Mouse (Mus musculus) lung, adult 2 months (tissue): ENCODE results near the gene Farp1. TPM values are rescaled to one million over a fixed set of nuclear protein-coding genes. Genes with fewer than 3 reads are reported as not detected.

Experiments
- DNase-seq: peaks from one replicate; pipeline ENCODE4 v3.0.0; 2022
- H3K4me1 ChIP-seq: fragments of 200-500 bp; 2 replicates; pipeline ENCODE4 v1.6.1; 2011; ENCODE audit warnings: low read length; ENCODE audit not compliant: control insufficient read depth, insufficient read depth
- H3K4me3 ChIP-seq: fragments of 200-500 bp; replicated peaks from 2 replicates; pipeline ENCODE3; 2011; ENCODE audit warnings: low read depth, mild to moderate bottlenecking, control low read depth, low read length; ENCODE audit errors: extremely low read depth
- CTCF ChIP-seq: fragments of 200-500 bp; IDR thresholded peaks from 2 replicates; pipeline ENCODE4 v1.5.1; 2011; ENCODE audit warnings: mild to moderate bottlenecking, low read length, control low read depth; ENCODE audit not compliant: insufficient read depth
- POLR2A ChIP-seq: fragments of 200-500 bp; IDR thresholded peaks from 2 replicates; pipeline ENCODE4 v1.6.1; 2011; ENCODE audit warnings: low read depth, mild to moderate bottlenecking, control low read depth, low read length, borderline replicate concordance; ENCODE audit errors: extremely low read depth
- WGBS: fragments of 180-500 bp; shearing (Covaris S2); methylation state at CpG from one replicate; pipeline ENCODE4 v1.1.7; 2018; 5-methylcytosine and 5-hydroxymethylcytosine counted together
- polyA plus RNA-seq: library from polyadenylated mRNA; depleted of rRNA; stranded (reverse); fragments of >200 nt; gene quantifications from 2 replicates; pipeline ENCODE4 v1.2.3, GENCODE M21; 2012; rRNA removed

Farp1 gene
- polyA plus RNA-seq, 1 experiment, result 42.3 TPM

- 56% methylated on average over 13 of the region's 13 CpGs for WGBS
- Histone ChIP-seq H3K4me1 (peaks cover 15% of the 10 kb centered on the region), H3K4me3 (no peak overlapping the region)
- DNase-seq, result no peak
- no peak for TF ChIP-seq POLR2A
- no peak for TF ChIP-seq CTCF
Measured at GRCm38 (mm10) chr14:121316631-121317311, 281.8 kb downstream of the Farp1 start.

- DNase-seq, result no peak
- 92% methylated on average over 3 of the region's 3 CpGs for WGBS
- TF ChIP-seq POLR2A, result no peak
- TF ChIP-seq CTCF, result no peak
Measured at GRCm38 (mm10) chr14:121317312-121317671, 282.3 kb downstream of the Farp1 start.

DNA sequence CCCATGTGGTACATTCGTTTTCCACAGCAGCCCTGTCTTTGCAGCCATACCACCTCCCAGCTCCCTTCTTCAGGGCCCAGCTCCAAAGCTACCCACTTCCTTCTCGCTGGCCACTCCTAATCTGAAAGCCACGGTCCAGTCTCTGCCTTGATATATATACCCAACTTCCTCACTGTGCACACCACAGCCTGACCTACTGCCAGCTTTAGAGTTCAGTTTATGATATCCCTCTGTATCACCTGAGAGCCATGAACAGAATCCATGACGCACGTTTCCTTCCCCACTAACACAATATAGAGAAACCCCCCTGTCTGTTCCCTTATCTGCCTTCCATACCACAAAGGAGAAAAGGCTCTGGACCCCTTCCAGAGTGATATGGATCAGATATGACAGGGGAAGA lies 283.4 kb downstream of the Farp1 start:
- 29% methylated on average over 5 of the region's 5 CpGs for WGBS
- peaks cover 12% of the 10 kb centered on the region for H3K4me1 ChIP-seq
- DNase-seq, result no peak
- TF ChIP-seq POLR2A (no peak), CTCF (no peak)
- H3K4me3 ChIP-seq, result no peak overlapping the region

More at GRCm38 (mm10) chr14:121317312-121317671, 282.3 kb downstream of the Farp1 start:
- no peak overlapping the region for H3K4me3 ChIP-seq
- peaks cover 15% of the 10 kb centered on the region for H3K4me1 ChIP-seq

GRCm38 (mm10) chr14:121322150-121322549 lies 287.1 kb downstream of the Farp1 start:
- 88% methylated on average over 5 of the region's 5 CpGs for WGBS
- TF ChIP-seq POLR2A (no peak), CTCF (no peak)
- H3K4me3 ChIP-seq, result no peak overlapping the region
- DNase-seq, result no peak
- peaks cover 14% of the 10 kb centered on the region for H3K4me1 ChIP-seq

DNA sequence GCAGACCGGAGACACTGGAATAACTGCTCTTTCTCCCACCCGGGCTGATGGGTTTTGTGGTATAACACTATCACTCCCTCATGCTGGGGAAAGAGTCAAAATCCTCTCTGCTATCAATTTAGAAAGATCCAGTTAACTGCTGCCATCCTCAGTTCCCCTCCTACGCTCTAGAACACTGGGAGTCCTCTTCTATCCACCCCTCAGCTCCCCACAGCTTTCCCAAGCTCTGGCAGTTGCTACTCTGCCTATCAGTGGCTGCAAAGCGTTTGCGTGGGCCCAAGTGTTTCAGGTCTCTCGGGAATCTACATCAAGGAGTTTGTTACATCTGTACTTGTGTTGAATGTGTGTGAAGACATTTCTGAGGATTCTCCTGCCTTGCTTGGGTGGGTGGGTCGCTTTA lies 287.6 kb downstream of the Farp1 start:
- no peak for DNase-seq
- H3K4me3 ChIP-seq, result no peak overlapping the region
- H3K4me1 ChIP-seq, result peaks cover 14% of the 10 kb centered on the region
- no peak for TF ChIP-seq CTCF
- TF ChIP-seq POLR2A, result no peak
- 78% methylated on average over 7 of the region's 7 CpGs for WGBS

DNA sequence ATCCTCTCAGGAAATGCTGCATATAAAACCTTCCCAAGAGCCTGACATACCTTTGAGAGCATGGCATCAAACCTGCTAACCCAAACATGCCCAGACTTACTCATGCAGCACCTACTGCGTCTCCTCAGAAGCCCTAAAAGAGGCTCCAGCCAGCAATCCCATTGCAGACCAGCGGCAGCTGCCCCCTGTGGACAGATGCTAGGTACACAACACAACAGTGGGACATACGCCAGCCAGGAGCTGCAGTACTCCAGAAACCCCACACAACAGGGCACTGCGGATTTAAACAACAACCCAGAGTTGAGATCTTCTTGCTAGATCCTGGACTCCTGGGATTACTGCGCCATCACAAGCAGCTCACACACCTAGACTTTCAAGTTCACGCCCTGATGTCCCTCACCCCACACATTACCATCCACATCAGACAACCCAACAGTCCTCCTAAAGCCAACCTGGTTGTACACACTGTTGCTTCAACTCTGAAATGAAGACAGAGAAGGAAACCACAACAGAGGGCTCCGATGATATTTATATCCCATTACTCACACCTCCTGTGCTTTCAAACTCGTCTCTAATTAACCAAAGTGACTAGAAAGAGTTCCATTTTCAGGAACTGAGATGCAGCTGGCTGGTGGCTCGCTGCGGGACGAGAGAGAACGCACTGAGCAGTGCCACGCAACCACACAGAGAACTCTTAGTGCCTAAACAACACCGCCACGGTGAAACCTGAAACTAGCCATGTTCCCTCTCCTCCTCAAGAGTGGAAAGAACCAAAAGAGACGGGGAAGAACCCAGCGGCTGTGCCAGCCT lies 289.7 kb downstream of the Farp1 start:
- Histone ChIP-seq H3K4me3 (no peak overlapping the region), H3K4me1 (peaks cover 16% of the 10 kb centered on the region)
- WGBS, result 72% methylated on average over 17 of the region's 17 CpGs
- DNase-seq, result no peak
- TF ChIP-seq CTCF (no peak), POLR2A (no peak)

DNA sequence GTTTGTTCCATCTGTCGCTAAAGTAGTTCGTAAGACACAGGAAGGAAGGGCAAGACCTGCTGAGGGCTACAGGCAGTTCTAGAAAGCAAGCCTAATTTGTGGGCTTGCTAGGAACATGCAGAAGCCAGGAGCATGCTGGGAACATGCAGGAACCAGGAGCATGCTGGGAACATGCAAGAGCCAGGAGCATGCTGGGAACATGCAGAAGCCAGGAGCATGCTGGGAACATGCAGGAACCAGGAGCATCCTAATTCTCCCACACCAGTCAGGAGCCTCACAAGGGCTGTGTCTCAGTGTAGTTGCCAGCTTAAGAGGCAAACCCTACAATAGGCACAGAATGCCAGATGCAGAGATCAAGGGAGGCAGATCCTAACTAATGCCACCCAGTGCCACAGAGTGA lies 291.4 kb downstream of the Farp1 start:
- DNase-seq, result no peak
- Histone ChIP-seq H3K4me1 (peaks cover 22% of the 10 kb centered on the region), H3K4me3 (no peak overlapping the region)
- 41% methylated on average over 2 of the region's 2 CpGs for WGBS
- TF ChIP-seq CTCF (no peak), POLR2A (no peak)

GRCm38 (mm10) chr14:121328878-121329277 lies 293.9 kb downstream of the Farp1 start:
- 60% methylated on average over 5 of the region's 5 CpGs for WGBS
- TF ChIP-seq CTCF, result no peak
- no peak for TF ChIP-seq POLR2A
- Histone ChIP-seq H3K4me3 (no peak overlapping the region), H3K4me1 (peaks cover 22% of the 10 kb centered on the region)
- no peak for DNase-seq

DNA sequence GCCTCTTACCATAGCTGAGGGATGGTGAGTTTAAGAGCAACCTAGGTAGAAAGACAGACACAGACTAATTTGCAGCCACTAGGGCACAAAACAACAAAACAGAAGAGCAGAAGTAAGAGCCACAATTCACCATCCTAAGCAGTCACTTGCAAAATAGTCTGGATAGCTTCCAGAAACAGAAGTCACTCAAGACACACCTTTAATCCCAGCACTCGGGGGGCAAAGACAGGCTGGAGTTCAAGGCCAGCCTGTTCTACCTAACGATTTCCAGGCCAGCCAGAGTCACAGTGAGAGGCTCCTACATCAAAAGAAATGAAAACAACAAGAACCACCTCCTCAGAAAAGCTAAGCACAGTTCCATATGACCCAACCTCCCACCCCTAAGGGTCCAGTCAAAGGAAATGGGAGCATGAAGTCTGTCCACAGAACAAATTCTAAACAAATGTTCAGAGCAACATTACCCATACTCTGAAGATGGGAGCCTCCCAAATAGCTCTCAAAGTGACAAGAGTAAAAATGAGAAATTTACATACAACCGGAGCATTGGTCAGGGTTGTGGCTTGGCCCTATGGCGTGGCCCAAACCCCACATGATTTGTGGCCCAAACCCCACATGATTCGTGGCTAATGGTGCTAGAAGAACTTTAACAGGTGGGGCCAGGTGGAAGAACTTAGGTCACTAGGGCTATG lies 294.5 kb downstream of the Farp1 start:
- no peak for TF ChIP-seq CTCF
- no peak for TF ChIP-seq POLR2A
- no peak for DNase-seq
- Histone ChIP-seq H3K4me1 (peaks cover 22% of the 10 kb centered on the region), H3K4me3 (no peak overlapping the region)
- 55% methylated on average over 5 of the region's 5 CpGs for WGBS

GRCm38 (mm10) chr14:121330090-121330408 lies 295.0 kb downstream of the Farp1 start:
- Histone ChIP-seq H3K4me1 (peaks cover 22% of the 10 kb centered on the region), H3K4me3 (no peak overlapping the region)
- 51% methylated on average over 3 of the region's 3 CpGs for WGBS
- no peak for DNase-seq
- no peak for TF ChIP-seq POLR2A
- TF ChIP-seq CTCF, result no peak

Other genes starting within 250 kb of the Farp1 start
- 10.3 and 17.8 TPM in 2 replicates for gene Ipo5, start 124.0 kb upstream of the Farp1 start, polyA plus RNA-seq